Mouse (Mus musculus): Measurements from ENCODE around the gene Fam13a.

GRCm38 (mm10) chr6:59030667-59031066 is 6.3 kb upstream of the Fam13a start:
- TF ChIP-seq TAL1 (IDR thresholded peaks at IDR 0.05; ENCODE audit: low read length) (no peak), GATA1 (IDR thresholded peaks at IDR 0.05; ENCODE audit: low read length) (no peak)

Measured in erythroblast, embryonic 14.5 days (primary cell).